Mouse (Mus musculus): Measurements from ENCODE around the gene Sh3glb1.

GRCm38 (mm10) chr3:144643301-144643871 lies 76.7 kb downstream of the Sh3glb1 start:
- no peak for TF ChIP-seq CTCF (IDR thresholded peaks at IDR 0.05; ENCODE audit: control insufficient read depth, insufficient read depth, insufficient replicate concordance, low read depth, low read length)
- TF ChIP-seq POLR2A (IDR thresholded peaks at IDR 0.05; ENCODE audit: control insufficient read depth, low read depth, low read length): no peak
